Mouse (Mus musculus): ENCODE measurements around the gene Patl2. TPM values are rescaled to one million over a fixed set of nuclear protein-coding genes. Genes with fewer than 3 reads are reported as not detected.
A peak's percentile ranks its signal among the peaks of the same experiment; 100 is the strongest.

Gene Patl2
- polyA plus RNA-seq, 1 experiment from 2014 or later, result 0.09 TPM

GRCm38 (mm10) chr2:122143111-122143510, 42.9 kb downstream of the Patl2 start:
- H3K9ac ChIP-seq (ENCODE audit: low read depth, low read length), result no peak overlapping the region
- no peak overlapping the region for H3K27ac ChIP-seq (ENCODE audit: low read depth, low read length)
- H3K4me3 ChIP-seq (ENCODE audit: low read depth, low read length), result no peak overlapping the region
- ATAC-seq (ENCODE audit: low FRiP score) (no peak), DNase-seq (ENCODE audit: low spot score) (no peak)
- H3K4me2 ChIP-seq (replicated peaks; ENCODE audit: low read depth, low read length), result no peak overlapping the region
- H3K4me1 ChIP-seq (replicated peaks; ENCODE audit: control insufficient read depth, insufficient read depth, low read length), result no peaks in the 10 kb centered on the region
- no peaks in the 10 kb centered on the region for H3K36me3 ChIP-seq (ENCODE audit: control insufficient read depth, insufficient read depth, low read length)
- WGBS, result 95% methylated on average over 3 of the region's 3 CpGs
- no peaks in the 10 kb centered on the region for H3K27me3 ChIP-seq (ENCODE audit: control insufficient read depth, insufficient read depth, low read length)
- H3K9me3 ChIP-seq (ENCODE audit: control insufficient read depth, low read length), result no peaks in the 10 kb centered on the region

DNA sequence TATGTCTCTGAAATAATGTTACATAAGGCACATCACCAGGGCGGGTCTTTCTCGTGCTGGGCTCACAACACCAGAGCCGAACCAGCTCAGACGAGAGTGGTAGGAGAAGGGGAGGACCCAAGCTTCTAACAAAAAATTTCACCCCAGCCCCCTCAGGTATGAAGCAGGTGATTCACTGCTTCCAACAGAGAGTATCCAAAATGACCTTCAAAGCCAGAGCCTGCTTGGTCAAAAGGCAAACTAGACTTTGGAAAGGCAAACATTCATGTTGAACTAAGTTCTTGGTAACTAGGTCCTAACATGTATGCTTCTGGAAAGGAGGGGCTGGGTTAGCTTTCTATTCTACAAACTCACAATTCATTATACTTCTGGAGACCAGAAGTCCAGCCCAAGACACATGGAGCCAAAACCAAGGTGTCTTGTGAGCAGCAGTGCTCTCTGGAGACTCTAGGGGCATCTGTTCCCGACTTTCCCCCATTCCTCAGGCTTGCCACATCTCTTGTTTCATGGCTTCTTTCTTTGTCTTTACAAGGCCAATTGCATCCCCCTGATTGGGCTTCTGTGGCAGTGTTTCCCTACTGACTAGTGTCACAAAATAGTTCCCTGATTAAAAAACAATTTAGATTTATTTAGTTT, 44.5 kb downstream of the Patl2 start:
- ATAC-seq (ENCODE audit: low FRiP score), result no peak
- 73% methylated on average over 5 of the region's 5 CpGs for WGBS

DNA sequence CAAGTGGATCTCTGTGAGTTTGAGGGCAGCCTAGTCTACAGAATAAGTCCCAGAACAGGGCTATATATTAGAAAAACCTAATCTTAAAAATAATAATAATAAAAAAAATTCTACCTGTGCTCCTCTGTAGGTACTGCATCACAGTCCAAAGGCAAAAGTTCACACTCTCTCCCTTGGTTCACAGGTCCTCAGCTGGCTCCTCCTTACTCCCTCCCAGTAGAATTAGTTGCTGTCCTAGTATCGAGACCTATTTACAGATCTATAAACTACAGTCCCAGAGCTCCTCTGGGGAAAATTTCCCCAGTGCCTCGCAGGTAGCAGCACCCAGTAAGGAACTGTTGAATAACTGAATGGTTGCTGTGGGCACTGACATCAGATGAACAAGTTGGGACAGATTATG, 45.2 kb downstream of the Patl2 start:
- no peaks in the 10 kb centered on the region for H3K4me1 ChIP-seq (replicated peaks; ENCODE audit: control insufficient read depth, insufficient read depth, low read length)
- H3K4me3 ChIP-seq (ENCODE audit: low read depth, low read length), result no peak overlapping the region
- no peaks in the 10 kb centered on the region for H3K27me3 ChIP-seq (ENCODE audit: control insufficient read depth, insufficient read depth, low read length)
- ATAC-seq (ENCODE audit: low FRiP score) (no peak), DNase-seq (ENCODE audit: low spot score) (no peak)
- H3K36me3 ChIP-seq (ENCODE audit: control insufficient read depth, insufficient read depth, low read length), result no peaks in the 10 kb centered on the region
- no peak overlapping the region for H3K9ac ChIP-seq (ENCODE audit: low read depth, low read length)
- 77% methylated on average over 2 of the region's 2 CpGs for WGBS
- H3K4me2 ChIP-seq (replicated peaks; ENCODE audit: low read depth, low read length), result no peak overlapping the region
- no peaks in the 10 kb centered on the region for H3K9me3 ChIP-seq (ENCODE audit: control insufficient read depth, low read length)
- no peak overlapping the region for H3K27ac ChIP-seq (ENCODE audit: low read depth, low read length)

More for the DNA sequence above, 44.5 kb downstream of the Patl2 start:
- Histone ChIP-seq H3K9me3 (ENCODE audit: control insufficient read depth, low read length) (no peaks in the 10 kb centered on the region), H3K27me3 (ENCODE audit: control insufficient read depth, insufficient read depth, low read length) (no peaks in the 10 kb centered on the region), H3K4me3 (ENCODE audit: low read depth, low read length) (no peak overlapping the region), H3K4me2 (replicated peaks; ENCODE audit: low read depth, low read length) (no peak overlapping the region), H3K4me1 (replicated peaks; ENCODE audit: control insufficient read depth, insufficient read depth, low read length) (no peaks in the 10 kb centered on the region), H3K36me3 (ENCODE audit: control insufficient read depth, insufficient read depth, low read length) (no peaks in the 10 kb centered on the region), H3K27ac (ENCODE audit: low read depth, low read length) (no peak overlapping the region), H3K9ac (ENCODE audit: low read depth, low read length) (no peak overlapping the region)
- peak; percentile 16 for DNase-seq (ENCODE audit: low spot score)

- Histone ChIP-seq H3K36me3 (ENCODE audit: control insufficient read depth, insufficient read depth, low read length) (no peaks in the 10 kb centered on the region), H3K27me3 (ENCODE audit: control insufficient read depth, insufficient read depth, low read length) (no peaks in the 10 kb centered on the region), H3K9me3 (ENCODE audit: control insufficient read depth, low read length) (no peaks in the 10 kb centered on the region), H3K4me3 (ENCODE audit: low read depth, low read length) (no peak overlapping the region), H3K4me2 (replicated peaks; ENCODE audit: low read depth, low read length) (no peak overlapping the region), H3K4me1 (replicated peaks; ENCODE audit: control insufficient read depth, insufficient read depth, low read length) (no peaks in the 10 kb centered on the region), H3K27ac (ENCODE audit: low read depth, low read length) (no peak overlapping the region), H3K9ac (ENCODE audit: low read depth, low read length) (no peak overlapping the region)
- DNase-seq (ENCODE audit: low spot score) (no peak), ATAC-seq (ENCODE audit: low FRiP score) (no peak)
- WGBS, result 72% methylated on average over 5 of the region's 5 CpGs
Observed at GRCm38 (mm10) chr2:122137839-122138465, 48.0 kb downstream of the Patl2 start.

GRCm38 (mm10) chr2:122132618-122133017, 53.4 kb downstream of the Patl2 start:
- Histone ChIP-seq H3K9ac (ENCODE audit: low read depth, low read length) (no peak overlapping the region), H3K4me3 (ENCODE audit: low read depth, low read length) (no peak overlapping the region), H3K4me2 (replicated peaks; ENCODE audit: low read depth, low read length) (no peak overlapping the region), H3K4me1 (replicated peaks; ENCODE audit: control insufficient read depth, insufficient read depth, low read length) (no peaks in the 10 kb centered on the region), H3K27ac (ENCODE audit: low read depth, low read length) (no peak overlapping the region), H3K36me3 (ENCODE audit: control insufficient read depth, insufficient read depth, low read length) (no peaks in the 10 kb centered on the region), H3K27me3 (ENCODE audit: control insufficient read depth, insufficient read depth, low read length) (no peaks in the 10 kb centered on the region), H3K9me3 (ENCODE audit: control insufficient read depth, low read length) (no peaks in the 10 kb centered on the region)
- WGBS, result 100% methylated on average over 2 of the region's 2 CpGs
- ATAC-seq (ENCODE audit: low FRiP score), result no peak
- no peak for DNase-seq (ENCODE audit: low spot score)

DNA sequence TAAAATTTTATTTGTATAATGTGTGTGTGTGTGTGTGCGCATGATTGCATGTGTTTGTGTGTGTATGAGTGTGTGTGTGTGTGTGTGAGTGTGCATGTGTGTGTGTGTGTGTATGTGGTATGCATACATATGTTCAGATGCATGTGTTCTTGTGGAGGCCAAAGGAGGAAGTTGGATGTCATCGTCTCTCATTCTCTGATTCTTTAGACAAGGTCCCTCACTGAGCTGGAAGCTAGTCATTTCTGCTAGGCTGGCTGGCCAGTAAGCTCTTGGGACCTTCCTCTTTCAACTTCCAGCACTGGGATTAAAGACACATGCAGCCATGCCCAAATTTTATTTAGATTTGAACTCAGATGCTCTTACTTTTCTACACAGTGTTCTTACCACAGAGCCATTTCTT, 53.9 kb downstream of the Patl2 start:
- H3K9me3 ChIP-seq (ENCODE audit: control insufficient read depth, low read length), result no peaks in the 10 kb centered on the region
- H3K27me3 ChIP-seq (ENCODE audit: control insufficient read depth, insufficient read depth, low read length), result no peaks in the 10 kb centered on the region
- no peaks in the 10 kb centered on the region for H3K36me3 ChIP-seq (ENCODE audit: control insufficient read depth, insufficient read depth, low read length)
- no peak overlapping the region for H3K4me3 ChIP-seq (ENCODE audit: low read depth, low read length)
- 91% methylated on average over 2 of the region's 2 CpGs for WGBS
- no peak overlapping the region for H3K9ac ChIP-seq (ENCODE audit: low read depth, low read length)
- no peaks in the 10 kb centered on the region for H3K4me1 ChIP-seq (replicated peaks; ENCODE audit: control insufficient read depth, insufficient read depth, low read length)
- no peak overlapping the region for H3K27ac ChIP-seq (ENCODE audit: low read depth, low read length)
- no peak for ATAC-seq (ENCODE audit: low FRiP score)
- no peak overlapping the region for H3K4me2 ChIP-seq (replicated peaks; ENCODE audit: low read depth, low read length)
- no peak for DNase-seq (ENCODE audit: low spot score)

GRCm38 (mm10) chr2:122127635-122128034, 58.4 kb downstream of the Patl2 start:
- ATAC-seq (ENCODE audit: low FRiP score) (no peak), DNase-seq (ENCODE audit: low spot score) (no peak)
- H3K9ac ChIP-seq (ENCODE audit: low read depth, low read length), result no peak overlapping the region
- no peak overlapping the region for H3K27ac ChIP-seq (ENCODE audit: low read depth, low read length)
- 89% methylated on average over 4 of the region's 4 CpGs for WGBS
- H3K27me3 ChIP-seq (ENCODE audit: control insufficient read depth, insufficient read depth, low read length), result no peaks in the 10 kb centered on the region
- H3K36me3 ChIP-seq (ENCODE audit: control insufficient read depth, insufficient read depth, low read length), result no peaks in the 10 kb centered on the region
- no peak overlapping the region for H3K4me2 ChIP-seq (replicated peaks; ENCODE audit: low read depth, low read length)
- H3K9me3 ChIP-seq (ENCODE audit: control insufficient read depth, low read length), result no peaks in the 10 kb centered on the region
- H3K4me1 ChIP-seq (replicated peaks; ENCODE audit: control insufficient read depth, insufficient read depth, low read length), result no peaks in the 10 kb centered on the region
- no peak overlapping the region for H3K4me3 ChIP-seq (ENCODE audit: low read depth, low read length)

DNA sequence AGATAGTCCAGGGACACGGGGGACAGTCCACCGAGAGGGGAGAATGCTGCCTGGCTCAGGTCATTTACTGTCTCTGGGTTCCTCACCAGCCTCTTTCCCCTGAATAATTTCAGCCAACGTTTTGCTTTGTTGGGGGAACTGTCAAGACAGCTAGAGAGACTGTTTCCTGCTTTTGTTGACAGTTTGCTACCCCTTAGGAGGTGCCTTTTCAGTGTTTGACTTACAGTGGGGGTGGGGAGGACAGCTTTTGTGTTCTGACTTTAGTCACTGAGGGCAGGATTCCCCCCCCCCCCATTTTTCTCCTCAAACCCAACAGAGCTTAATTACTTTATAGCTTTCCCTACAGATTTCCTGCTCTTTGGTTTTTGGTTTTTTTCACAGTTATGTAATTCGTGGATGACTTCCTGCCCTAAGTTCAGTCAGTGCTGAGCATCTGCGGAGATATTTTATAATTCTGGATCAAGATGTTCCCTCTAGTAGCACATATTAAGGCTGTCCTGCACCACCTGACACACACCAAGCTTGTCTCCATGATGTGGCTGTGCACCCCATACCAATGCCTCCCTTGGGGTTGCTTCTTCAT, 59.1 kb downstream of the Patl2 start:
- H3K4me1 ChIP-seq (replicated peaks; ENCODE audit: control insufficient read depth, insufficient read depth, low read length), result no peaks in the 10 kb centered on the region
- WGBS, result 36% methylated on average over 5 of the region's 5 CpGs
- no peak overlapping the region for H3K9ac ChIP-seq (ENCODE audit: low read depth, low read length)
- no peaks in the 10 kb centered on the region for H3K27me3 ChIP-seq (ENCODE audit: control insufficient read depth, insufficient read depth, low read length)
- ATAC-seq (ENCODE audit: low FRiP score) (no peak), DNase-seq (ENCODE audit: low spot score) (no peak)
- no peak overlapping the region for H3K4me3 ChIP-seq (ENCODE audit: low read depth, low read length)
- H3K4me2 ChIP-seq (replicated peaks; ENCODE audit: low read depth, low read length), result no peak overlapping the region
- H3K9me3 ChIP-seq (ENCODE audit: control insufficient read depth, low read length), result no peaks in the 10 kb centered on the region
- H3K36me3 ChIP-seq (ENCODE audit: control insufficient read depth, insufficient read depth, low read length), result no peaks in the 10 kb centered on the region
- no peak overlapping the region for H3K27ac ChIP-seq (ENCODE audit: low read depth, low read length)
